Mouse (Mus musculus) megakaryocyte, embryonic 14.5 days (primary cell): ENCODE data around the gene Enah.

ENCODE experiments used
- FLI1 ChIP-seq: IDR thresholded peaks from 2 replicates; pipeline ENCODE4 v1.6.1; 2012; ENCODE audit warnings: low read length, inconsistent platforms, mixed read lengths
- GATA1 ChIP-seq: IDR thresholded peaks from 3 replicates; pipeline ENCODE4 v1.6.1; 2012; ENCODE audit warnings: mixed read lengths, low read length, inconsistent platforms, borderline replicate concordance

DNA sequence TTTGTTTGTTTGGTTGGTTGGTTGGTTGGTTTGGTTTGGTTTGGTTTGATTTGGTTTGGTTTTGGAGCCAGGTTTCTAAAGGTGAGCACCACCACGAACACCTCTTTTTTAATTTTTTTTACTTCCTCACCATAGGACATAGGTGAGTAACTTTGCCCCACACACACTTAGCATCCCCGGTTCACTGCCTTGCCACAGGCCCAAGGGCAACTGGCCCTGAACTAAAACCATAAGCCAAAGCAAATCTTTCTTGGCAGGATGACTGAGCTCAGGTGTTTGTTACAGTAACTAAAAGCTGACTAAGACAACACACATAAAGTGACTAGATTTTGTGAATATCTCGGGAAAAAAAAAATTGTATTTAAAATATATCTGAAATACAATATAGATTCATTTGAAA, 172.4 kb downstream of the Enah start:
- no peak for TF ChIP-seq GATA1
- no peak for TF ChIP-seq FLI1
